Mouse (Mus musculus): ENCODE data around the gene Mdc1.

The Mdc1 gene

DNA sequence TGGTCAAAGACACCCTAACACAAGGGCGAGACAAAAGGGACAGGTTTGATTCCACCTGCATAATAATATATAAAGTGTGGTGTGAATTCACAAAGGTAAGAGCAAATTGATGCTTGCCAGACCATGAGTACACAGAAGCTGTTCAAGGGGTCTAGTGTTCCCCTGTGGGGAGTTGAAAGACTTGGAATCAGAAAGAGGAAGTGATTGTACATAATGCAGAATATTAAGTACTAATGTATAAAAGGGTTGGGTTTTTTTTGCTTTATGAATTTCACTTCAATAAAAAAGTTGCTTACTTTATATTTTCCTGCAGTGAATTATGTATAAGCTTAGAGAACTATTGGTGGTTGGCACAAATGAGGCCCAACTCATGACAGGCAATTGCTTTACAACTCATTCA is 18.1 kb downstream of the Mdc1 start:
- DNase-seq = no peak

DNA sequence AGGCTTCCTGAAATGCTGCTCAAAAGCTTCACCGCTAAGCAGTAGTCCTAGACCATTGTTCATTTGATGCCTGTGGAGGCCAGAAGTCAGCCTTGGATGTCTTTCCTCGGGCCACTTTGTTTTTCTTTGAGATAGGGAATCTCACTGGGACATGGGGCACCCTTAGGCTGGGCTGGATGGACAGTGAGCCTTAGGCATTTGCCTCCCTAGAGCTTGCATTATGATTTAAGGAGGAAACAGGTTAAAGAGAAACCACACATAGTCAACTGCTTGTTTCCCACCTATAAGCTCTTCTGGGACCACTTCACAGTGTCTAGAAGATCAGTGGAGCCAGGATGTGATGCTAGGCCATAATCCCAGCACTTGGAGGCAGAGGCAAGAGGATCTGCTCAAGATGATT is 18.5 kb downstream of the Mdc1 start:
- DNase-seq = no peak

DNA sequence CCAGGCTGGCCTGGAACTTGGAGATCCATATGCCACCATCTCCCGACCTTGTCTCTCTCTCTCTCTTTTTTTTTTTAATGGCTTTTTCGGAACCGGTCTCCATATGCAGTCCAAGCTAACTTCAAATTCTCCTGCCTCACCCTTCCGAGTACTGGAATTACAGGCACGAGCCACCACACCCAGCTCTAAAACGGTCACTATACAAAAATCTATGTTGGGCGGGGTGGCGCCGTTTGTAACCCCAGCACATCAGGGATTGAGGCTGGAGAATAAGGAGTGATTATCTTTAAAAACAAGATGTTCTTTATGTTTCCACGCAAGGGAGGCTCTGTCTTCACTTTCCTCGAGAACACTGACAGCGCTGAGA is 19.5 kb downstream of the Mdc1 start:
- DNase-seq = no peak

DNA sequence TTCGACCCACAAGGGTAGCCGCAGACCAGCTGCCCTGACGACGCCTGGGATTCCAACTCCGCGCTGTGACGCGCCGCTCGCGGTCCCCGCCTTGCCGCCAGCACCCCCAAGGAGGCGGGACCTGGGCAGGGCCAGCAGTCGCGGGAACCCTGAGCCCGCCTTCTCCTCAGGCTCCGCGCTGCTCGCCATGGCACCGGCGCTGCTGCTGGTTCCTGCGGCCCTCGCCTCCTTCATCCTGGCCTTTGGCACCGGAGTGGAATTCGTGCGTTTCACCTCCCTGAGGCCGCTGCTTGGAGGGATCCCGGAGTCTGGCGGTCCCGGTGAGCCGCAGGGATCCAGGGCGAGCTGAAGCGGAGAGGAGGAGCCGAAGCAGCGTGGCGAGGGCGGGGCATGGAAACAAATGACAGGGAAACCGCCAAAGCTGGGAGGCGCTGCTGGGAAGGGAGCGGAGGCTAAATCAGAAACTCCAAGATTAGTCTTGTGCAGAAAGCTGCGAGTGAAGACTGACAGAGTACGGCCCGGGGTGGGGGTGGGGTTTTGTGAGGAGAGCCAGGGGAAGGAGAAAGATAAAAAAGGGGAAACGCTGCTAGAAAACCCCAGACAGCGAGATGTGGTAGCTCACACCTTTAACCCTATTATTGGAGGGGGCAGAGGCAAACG is 20.0 kb downstream of the Mdc1 start, which contains the start of gene Nrm:
TSS of gene Nrm (plus strand) at position 121 of the 660 bp plus-strand sequence.
- DNase-seq = peak; percentile 91 to 94

DNA sequence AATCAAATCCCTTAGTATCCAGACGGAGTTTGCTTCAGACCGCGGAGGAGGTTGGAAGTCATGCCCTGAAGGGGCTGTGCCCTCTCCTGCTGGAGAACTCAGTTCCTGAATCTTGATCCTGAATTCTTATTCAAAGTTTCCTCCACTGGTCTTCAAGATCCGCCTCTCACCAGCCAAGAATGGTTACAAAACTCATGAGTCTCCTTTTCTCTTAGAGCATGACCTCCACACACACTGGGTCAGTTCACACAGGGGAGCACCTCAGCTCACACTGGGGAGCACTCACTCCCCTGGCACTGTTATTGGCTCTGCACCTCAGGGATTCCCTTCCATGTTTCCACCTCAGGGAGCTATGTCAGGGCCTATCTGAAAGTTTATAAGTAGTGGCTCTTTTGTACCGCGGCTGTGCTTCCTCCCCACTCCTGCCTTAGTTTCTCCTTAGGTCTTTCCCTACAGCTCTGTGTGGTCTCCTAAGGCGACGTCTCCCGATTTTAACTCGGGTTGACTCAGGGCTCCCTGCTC is 23.6 kb downstream of the Mdc1 start:
- DNase-seq = no peak

DNA sequence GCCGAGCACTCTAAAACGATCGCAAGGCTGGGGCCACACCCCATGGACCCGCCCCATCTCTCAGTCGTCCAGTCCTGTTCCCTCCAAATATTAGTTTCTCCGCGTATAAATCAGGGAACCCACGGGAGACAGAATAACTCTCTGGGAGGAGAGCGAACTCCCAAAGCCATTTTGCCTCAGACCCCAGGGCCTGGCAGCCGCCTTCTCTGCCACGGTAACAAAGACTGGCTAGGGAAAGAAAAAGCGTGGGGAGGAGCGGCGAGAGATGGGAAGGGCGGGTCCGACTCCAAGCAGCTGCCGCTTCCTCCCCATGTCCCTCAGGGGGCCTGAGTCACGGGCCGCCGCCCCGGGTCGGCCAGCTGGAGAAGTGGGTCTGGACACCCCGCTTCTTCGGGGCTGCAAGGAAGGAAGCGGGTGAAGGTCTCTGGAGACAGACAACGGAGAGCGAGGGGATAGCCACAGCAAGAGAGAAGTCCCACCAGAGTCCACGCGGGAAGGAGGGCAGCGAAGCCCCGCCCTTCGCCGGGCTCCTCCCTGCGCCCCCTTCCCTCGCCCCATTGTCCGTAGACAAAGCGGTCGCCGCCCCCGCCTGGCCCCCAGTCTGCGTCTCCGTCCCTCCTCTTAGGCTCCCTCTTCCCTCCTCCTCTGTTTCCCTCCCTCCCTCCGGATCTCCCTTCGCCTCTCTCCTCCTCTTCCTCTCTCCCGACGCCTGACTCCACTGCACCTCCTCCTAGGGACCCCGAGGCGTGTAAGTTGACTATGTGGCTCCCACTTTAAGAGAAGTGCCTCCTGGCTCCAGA is 24.4 kb downstream of the Mdc1 start, which contains the start of gene Ppp1r18:
TSS of gene Ppp1r18 (plus strand) at position 113 of the 800 bp plus-strand sequence.
- peak; percentile 68 to 73 for DNase-seq

DNA sequence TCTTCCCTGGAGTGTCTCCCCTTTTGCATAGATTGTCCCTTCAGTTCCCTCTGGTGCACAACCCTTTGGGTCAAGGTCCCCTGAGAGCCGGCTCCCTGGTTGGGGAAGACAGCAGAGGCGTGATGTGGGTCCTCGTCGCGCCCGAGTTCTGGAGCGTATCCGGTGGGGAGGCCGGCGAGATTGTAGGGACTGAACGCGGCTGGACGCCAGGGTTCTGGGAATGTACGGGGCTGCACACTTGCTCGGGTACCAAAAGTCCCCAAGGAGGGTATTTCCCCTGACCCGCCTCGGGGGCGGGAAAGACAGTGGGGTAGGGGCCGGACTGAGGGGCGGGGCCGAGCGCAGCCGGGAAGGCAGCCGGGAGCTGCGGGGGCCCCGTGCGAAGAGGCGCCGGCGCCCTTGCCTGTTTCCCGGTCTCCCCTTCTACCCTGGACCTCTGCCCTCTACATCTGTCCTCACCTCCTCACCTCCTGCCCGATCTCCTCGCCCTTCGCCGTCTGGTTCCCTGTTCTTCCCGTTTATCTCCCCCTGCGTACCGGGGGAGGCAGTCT is 25.0 kb downstream of the Mdc1 start:
- DNase-seq = peak; percentile 63 to 76

DNA sequence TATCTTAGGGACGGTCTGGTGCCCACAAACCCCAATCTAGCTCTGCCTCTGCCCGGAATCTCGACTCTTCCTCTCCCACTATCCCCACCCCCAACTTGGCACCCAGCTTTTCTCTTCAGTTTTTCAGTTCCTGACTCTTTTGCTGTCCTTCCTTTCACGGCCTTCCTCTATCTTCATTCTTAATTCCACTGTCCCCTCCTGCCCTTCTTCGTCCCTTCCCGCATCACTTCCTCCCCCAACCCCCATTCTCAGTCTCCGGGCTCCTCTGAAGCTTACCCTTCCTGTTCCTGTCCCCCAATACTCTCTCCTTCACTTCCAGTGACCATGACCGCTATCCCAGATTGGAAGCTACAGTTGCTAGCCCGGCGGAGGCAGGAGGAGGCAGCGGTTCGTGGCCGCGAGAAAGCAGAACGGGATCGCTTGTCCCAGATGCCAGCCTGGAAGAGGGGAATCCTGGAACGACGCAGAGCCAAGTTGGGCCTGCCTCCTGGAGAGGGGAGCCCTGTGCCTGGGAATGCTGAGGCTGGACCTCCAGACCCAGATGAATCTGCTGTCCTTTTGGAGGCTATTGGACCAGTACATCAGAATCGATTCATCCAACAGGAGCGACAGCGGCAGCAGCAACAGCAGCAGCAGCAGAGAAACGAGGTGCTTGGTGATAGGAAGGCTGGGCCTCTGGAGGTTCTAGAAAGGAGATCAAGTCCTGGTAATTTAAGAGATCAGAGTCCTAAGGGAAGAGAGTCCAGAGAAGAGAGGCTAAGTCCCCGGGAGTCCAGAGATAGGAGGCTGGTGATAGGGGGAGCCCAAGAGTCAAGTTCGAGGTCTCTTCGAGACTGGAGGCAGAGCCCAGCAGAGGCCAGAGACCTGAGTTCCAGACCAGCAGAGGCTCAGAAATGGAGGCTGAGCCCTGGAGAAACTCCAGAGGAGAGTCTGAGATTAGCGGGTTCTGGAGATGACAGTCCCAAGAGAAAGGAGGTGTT is 25.9 kb downstream of the Mdc1 start:
- DNase-seq = peak; percentile 56 to 73

DNA sequence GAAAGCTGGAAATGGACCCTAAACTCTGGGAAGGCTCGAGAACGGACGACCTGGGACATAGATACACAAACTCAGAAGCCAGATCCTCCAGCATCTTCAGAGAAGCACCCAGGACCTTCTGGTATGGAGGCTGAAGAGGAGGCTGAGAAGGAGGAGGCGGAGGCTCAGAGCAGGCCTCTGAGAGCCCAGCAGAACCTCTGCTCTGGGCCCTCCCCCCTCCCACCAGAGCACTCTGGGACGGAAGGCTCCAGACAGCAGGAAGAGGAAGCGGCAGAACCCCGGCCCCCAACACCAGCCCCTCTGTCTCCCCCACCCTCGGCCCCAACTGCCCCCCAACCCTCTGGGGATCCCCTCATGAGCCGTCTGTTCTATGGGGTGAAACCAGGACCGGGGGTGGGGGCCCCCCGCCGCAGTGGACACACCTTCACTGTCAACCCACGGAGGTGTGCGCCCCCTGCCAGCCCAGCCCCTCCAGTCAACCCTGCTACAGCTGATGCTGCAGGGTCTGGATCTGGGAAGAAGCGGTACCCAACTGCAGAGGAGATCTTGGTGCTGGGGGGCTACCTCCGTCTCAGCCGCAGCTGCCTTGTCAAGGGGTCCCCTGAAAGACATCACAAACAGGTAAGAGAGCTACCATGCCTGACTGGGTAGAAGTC is 27.0 kb downstream of the Mdc1 start:
- peak; percentile 21 to 55 for DNase-seq

DNA sequence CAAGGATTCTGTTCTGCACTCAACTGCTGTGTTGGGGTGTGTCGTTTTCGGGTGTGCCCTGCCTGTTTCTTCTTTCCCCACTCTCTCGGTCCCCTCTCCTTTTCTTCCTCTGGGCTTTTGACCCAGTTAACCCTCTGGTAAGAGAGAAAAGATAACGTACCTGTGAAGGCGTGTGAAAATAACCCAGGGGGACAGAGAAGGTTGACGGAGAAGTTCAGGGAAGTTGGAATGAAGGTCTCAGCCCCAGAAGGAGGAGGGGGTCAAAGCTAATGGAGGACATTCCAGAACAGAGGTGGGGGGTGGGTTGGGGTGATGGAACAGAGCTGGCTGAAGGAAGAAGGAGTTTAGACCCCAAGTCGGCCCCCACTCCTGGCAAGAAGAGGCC is 27.6 kb downstream of the Mdc1 start:
- DNase-seq = no peak

DNA sequence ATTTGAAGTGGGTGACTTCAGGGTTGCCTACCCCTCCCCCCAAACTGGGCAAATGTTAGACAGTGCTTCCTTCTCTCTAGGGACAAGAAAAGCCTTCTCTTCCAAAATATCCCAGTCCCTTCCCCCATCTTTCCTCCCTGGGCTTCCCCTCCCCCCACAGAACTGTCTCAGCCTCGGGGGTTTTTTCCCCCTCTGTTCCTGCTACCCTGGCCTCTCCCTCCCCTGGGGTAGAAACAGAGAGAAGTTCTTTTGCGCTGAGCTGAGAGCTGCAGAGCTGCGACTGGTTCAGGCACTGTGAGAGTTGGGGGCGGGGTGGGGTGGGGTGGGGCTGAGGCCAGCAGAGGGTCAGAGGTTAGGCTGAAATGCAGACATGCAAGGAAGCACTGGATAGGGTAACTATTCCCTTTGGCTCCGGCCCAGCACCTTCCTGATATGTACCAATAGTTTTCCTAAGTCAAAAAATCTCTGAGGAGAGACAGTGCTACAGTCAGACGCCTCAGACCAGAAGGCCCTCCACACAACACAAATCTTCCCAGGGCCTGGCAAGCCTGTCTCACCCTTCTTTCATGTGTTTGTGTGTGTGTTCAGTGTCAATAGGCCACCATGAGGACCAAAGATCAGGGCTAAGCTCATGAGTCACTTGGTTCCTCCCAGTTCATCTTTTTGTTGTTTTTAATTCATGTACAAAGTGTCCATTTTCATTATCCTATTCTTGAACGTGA is 28.2 kb downstream of the Mdc1 start:
- peak; percentile 59 to 67 for DNase-seq

DNA sequence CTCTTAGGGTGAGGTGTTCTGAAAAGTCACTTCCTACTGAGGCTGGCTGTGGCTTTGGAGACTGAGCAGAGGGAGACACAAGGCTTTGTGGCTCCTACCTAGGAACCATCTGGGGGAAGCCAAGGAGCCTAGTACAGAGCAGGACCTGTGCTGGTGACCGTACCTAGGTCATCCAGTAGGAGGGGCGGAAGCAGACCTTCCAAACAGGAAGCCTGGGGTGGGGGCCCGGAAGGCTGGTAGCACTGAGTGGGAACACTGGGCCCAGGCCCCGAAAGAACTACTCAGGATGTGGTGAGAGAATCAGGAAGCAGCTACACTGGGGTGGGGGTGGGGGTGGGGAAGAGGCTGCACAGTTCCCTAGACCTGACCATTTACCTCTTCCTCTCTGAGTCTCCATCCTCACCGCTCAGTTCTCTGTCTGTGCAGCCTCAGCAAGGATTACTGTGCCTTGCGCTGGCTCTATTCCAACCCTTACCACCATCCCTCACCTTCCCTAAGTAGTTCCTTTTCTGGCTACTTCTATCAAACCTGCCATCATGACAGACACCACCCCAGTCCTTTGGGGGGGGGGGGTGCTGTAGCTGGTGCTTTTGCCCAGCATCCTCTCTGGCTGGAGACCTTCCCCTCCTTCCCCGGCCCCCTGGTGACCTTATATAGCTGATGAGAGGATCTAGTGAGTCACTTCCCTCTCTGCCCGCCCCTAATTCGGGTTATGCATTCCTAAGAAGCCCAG is 29.0 kb downstream of the Mdc1 start:
- DNase-seq = peak; percentile 74 to 83

DNA sequence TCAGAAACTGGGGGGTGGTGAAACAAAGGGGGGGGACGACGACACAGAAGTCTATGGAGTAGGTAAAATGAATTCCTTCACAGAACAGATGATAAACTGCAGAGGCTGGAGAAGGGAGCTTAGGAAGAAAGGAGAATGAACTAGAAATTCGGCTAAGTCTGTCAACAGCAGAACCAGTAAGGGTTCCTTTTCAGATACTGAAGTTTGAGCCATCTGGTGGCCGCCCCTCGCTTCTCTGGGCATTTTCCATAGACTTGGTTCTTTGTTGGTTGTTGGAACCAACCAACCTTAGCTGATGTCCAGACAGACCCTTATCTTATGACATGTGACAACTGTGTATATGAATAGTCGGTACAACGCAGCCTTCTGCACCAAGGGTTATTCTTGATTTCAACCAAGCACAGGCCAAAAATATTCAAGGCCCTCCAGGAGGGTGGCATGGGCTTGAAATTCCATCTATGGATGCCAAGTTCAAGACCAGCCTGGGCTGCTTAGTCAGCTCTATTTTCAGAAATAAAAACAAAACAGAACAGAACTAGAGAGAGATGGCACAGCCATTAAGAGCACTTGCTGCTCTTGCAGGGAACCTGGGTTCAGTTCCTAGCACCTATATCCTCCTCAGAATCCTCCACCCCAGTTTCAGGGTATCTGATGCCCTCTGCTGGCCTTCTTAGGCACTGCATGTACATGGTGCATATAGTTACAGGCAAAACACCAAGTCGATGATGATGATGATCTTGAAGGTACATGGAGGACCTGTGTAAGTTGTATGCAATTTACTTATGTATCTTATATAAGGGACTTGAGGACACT is 29.8 kb downstream of the Mdc1 start:
- peak in 1 of 2 experiments; percentile 45 for DNase-seq

DNA sequence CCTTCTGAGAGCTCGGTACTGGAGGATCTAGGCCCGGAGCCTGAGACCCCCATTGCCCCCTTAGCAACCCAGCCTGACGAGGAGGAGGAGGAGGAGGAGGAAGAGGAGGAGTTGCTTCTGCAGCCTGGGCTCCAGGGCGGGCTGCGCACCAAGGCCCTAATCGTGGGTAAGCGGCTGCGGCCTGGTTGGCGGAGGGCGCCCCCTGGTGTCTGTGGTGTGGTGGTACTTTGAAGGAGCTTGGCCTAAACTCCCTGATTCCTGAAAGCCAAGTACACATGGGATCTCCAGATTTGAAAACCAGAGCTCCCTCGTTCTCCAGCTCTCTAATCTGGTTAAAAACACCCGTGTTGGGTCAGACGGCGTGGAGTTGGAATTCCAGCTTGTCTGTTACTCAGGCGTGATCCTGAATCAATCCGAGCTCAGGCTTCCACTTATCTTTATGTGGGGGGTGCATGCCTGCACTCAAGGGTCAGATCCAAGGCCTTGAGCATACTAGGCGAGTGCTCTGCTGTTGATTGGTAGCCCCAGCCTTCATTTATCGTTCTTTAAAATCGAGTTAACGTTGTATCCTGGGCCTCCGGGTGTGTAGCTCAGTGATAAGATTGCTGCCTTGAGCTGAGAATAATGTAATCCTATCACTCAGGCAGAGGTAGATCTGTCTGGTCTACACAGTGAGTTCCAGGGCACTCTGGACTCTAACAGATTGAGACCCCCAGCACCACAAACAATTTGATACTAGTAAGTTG is 32.6 kb downstream of the Mdc1 start:
- DNase-seq = peak; percentile 83 to 94

DNA sequence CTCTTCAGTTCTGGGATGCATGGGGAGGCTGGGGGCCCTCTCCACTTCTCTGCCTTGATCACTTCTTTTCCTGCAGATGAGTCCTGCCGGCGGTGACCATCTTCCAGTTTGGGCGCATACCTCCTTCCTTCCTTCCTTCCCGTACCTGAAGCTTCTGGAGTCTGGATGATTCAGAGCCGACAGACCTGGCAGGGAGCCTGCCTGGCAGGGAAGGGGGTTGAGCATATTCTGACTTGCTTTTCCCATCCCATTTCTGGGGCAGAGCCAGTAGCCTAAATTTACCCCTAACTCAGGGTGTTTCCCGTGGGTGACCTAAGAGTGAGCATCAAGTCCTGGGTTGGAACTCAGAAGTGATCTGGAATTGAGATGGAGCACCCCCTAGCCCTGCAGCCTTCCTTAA is 33.4 kb downstream of the Mdc1 start:
- DNase-seq = peak; percentile 59 to 66

DNA sequence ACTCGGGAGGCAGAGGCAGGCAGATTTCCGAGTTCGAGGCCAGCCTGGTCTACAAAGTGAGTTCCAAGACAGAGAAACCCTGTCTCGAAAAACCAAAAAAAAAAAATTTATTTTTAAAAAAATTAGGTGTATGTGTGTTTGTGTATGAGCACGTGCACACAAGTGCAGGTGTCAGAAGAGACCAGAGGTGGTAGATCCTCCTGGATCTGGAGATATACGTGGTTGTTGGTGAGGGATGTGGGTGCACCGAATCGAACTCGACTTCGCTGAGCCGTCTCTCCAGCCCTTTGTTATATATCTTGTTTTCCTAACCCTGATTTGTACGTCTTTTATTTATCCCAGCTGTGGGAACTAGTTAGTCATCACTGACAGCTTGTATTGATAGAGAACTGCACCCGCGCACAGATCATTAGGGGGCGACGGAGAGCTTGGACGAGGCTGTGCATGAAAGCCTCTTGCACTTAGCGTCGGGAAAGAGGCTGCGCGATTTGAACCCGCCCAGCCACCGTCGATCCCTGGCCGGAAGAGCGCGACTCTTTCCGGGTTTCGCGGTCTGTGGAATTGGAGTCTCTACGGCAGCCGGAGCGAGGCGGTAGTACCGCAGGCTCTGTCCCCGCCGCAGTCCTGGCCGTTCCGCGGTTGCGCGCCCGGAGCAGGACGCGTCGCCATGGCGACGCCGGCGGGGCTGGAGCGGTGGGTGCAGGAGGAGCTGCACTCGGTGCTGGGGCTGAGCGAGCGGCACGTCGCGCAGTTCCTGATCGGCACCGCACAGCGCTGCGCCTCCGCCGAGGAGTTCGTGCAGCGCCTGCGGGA is 38.1 kb downstream of the Mdc1 start, which contains the start of gene Dhx16:
TSS of gene Dhx16 (plus strand) at position 575 of the 813 bp plus-strand sequence.
- peak; percentile 97 to 99 for DNase-seq

DNA sequence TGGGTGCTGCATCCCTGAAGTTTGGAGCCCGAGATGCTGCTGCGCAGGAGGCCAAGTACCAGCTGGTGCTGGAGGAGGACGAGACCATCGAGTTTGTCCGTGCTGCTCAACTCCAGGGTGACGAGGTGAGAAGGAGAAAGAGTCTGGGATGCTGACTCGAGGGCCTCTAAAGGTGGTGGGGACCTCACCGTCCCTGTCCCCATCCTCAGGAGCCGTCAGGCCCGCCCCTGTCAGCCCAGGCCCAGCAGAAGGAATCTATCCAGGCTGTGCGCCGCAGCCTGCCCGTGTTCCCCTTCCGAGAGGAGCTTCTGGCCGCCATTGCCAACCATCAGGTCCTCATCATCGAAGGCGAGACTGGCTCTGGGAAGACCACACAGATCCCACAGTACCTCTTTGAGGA is 41.6 kb downstream of the Mdc1 start:
- DNase-seq = no peak

DNA sequence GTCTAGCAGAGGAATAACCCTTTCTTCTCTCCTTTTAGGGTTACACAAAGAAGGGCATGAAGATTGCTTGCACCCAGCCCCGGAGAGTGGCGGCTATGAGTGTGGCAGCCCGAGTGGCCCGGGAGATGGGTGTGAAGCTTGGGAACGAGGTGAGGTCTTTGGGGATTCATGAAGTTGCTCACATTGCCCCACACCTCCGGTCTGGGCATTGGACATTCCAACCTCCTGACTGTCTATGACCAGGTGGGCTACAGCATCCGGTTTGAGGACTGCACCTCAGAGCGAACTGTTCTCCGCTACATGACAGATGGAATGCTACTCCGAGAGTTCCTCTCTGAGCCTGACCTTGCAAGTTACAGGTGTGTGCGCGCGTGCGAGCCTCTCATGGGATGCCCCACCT is 42.5 kb downstream of the Mdc1 start:
- DNase-seq = no peak
